Mouse (Mus musculus) neural tube, embryonic 15.5 days (tissue): Measurements from ENCODE around the gene Cpsf2. TPM values are rescaled to one million over a fixed set of nuclear protein-coding genes. Genes with fewer than 3 reads are reported as not detected.

Source experiments
- ATAC-seq: fragments of 200-750 bp; cut with Nextera tagmentation; 2 replicates; pipeline ENCODE4 v1.8.0; 2017; ENCODE audit warnings: mild to moderate bottlenecking, moderate TSS enrichment, moderate library complexity; ENCODE audit not compliant: low FRiP score
- H3K27ac ChIP-seq: fragments of 300-500 bp; sonication (generic); replicated peaks from 2 replicates; pipeline ENCODE4 v1.5.1; 2015; ENCODE audit warnings: mild to moderate bottlenecking, inconsistent platforms
- H3K27me3 ChIP-seq: fragments of 300-500 bp; sonication (generic); replicated peaks from 2 replicates; pipeline ENCODE4 v1.6.1; 2015; ENCODE audit warnings: inconsistent platforms
- H3K36me3 ChIP-seq: fragments of 300-500 bp; sonication (generic); 2 replicates; pipeline ENCODE4 v1.6.1; 2015; ENCODE audit warnings: inconsistent platforms
- H3K4me1 ChIP-seq: fragments of 300-500 bp; sonication (generic); 2 replicates; pipeline ENCODE4 v1.6.1; 2015; ENCODE audit warnings: inconsistent platforms
- H3K4me2 ChIP-seq: fragments of 300-500 bp; sonication (generic); 2 replicates; pipeline ENCODE4 v1.6.1; 2015; ENCODE audit warnings: inconsistent platforms, mild to moderate bottlenecking, moderate library complexity
- H3K4me3 ChIP-seq: fragments of 300-500 bp; sonication (generic); replicated peaks from 2 replicates; pipeline ENCODE4 v1.5.1; 2015; ENCODE audit warnings: mild to moderate bottlenecking, inconsistent platforms
- H3K9ac ChIP-seq: fragments of 300-500 bp; sonication (generic); replicated peaks from 2 replicates; pipeline ENCODE4 v1.6.1; 2015; ENCODE audit warnings: mild to moderate bottlenecking, inconsistent platforms
- H3K9me3 ChIP-seq: fragments of 300-500 bp; sonication (generic); replicated peaks from 2 replicates; pipeline ENCODE4 v1.6.1; 2016; ENCODE audit warnings: inconsistent platforms
- WGBS: fragments of 180-500 bp; shearing (Covaris S2); methylation state at CpG from one replicate; pipeline ENCODE4 v1.1.7; 2015; ENCODE audit warnings: mixed read lengths; 5-methylcytosine and 5-hydroxymethylcytosine counted together
- polyA plus RNA-seq: library from polyadenylated mRNA; unstranded; fragments of >200 nt; fragmentation: Nextera tagmentation; extraction: Ambion mirVana; gene quantifications from 2 replicates; pipeline ENCODE4 v1.2.1, GENCODE M21; 2015

Gene Cpsf2
- polyA plus RNA-seq, 1 experiment from 2014 or later, result 28.9 TPM

GRCm38 (mm10) chr12:101981559-101981958, 5.8 kb downstream of the Cpsf2 start:
- H3K9me3 ChIP-seq, result no peaks in the 10 kb centered on the region
- H3K9ac ChIP-seq, result no peak overlapping the region
- no peak overlapping the region for H3K27ac ChIP-seq
- H3K4me3 ChIP-seq, result no peak overlapping the region
- H3K27me3 ChIP-seq, result no peaks in the 10 kb centered on the region
- H3K4me2 ChIP-seq, result no peak overlapping the region
- ATAC-seq, result no peak
- WGBS, result 92% methylated on average over 2 of the region's 2 CpGs
- peaks cover 14% of the 10 kb centered on the region for H3K4me1 ChIP-seq
- H3K36me3 ChIP-seq, result peaks cover 29% of the 10 kb centered on the region

- Histone ChIP-seq H3K27ac (no peak overlapping the region), H3K4me3 (no peak overlapping the region), H3K9ac (no peak overlapping the region), H3K27me3 (no peaks in the 10 kb centered on the region), H3K4me2 (no peak overlapping the region), H3K36me3 (peaks cover 41% of the 10 kb centered on the region), H3K9me3 (no peaks in the 10 kb centered on the region), H3K4me1 (0 out of 2 replicates have a peak, but pooled peaks cover under 1% of the 10 kb centered on the region)
- no peak for ATAC-seq
- WGBS, result 95% methylated on average over 9 of the region's 9 CpGs
Observed at GRCm38 (mm10) chr12:101982977-101983376, 7.2 kb downstream of the Cpsf2 start.

- 47% methylated on average over 3 of the region's 3 CpGs for WGBS
- Histone ChIP-seq H3K36me3 (peaks cover 60% of the 10 kb centered on the region), H3K4me1 (no peaks in the 10 kb centered on the region), H3K27me3 (no peaks in the 10 kb centered on the region), H3K4me2 (no peak overlapping the region), H3K4me3 (no peak overlapping the region), H3K9me3 (no peaks in the 10 kb centered on the region), H3K9ac (no peak overlapping the region), H3K27ac (no peak overlapping the region)
- ATAC-seq, result no peak
Observed at GRCm38 (mm10) chr12:101985110-101985509, 9.3 kb downstream of the Cpsf2 start.

- no peak overlapping the region for H3K4me2 ChIP-seq
- ATAC-seq, result no peak
- H3K9ac ChIP-seq, result no peak overlapping the region
- WGBS, result 92% methylated on average over 6 of the region's 6 CpGs
- H3K36me3 ChIP-seq, result peaks cover 82% of the 10 kb centered on the region
- no peak overlapping the region for H3K4me3 ChIP-seq
- no peaks in the 10 kb centered on the region for H3K9me3 ChIP-seq
- no peaks in the 10 kb centered on the region for H3K27me3 ChIP-seq
- no peaks in the 10 kb centered on the region for H3K4me1 ChIP-seq
- H3K27ac ChIP-seq, result no peak overlapping the region
Observed at GRCm38 (mm10) chr12:101987659-101988058, 11.9 kb downstream of the Cpsf2 start.

DNA sequence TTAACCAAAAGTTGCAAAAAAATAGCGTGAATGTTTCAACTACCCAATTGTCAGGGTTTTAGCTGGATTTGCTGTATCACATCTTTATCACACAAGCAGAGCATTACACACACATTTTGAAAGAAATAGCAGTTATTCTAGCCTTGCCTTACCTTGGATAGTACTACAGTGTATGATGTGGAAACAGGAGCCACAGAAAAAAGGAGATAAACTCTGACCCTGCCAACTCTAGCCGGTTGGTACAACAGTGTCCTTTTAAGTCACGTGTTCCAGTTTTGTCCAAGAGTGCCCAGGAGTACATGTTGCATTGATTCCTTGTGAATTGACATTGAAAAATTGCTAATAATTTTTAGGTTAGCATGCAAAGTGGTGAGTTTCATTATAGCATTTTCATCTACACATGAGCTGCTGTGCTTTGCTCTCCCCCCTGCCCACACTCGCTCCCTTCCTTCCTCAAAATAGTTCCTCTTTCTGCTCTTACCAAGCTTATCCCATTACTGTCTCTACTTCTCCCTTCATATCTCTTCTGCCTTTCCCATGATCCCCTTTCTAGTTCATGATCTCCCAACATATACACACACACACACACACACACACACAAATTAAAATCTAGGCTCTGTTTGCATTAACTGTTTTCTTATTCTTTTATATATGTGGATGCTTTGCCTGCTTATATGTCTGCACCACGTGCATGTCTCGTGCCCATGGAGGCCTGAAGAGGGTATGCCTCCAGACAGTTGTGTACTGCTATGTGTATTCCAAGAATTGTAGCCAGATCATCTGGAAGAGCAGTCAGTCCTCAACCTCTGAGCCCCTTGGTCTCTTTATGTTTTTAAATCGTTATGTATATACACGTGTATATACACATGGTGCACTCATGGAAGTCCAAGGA, 19.0 kb downstream of the Cpsf2 start:
- Histone ChIP-seq H3K4me1 (no peaks in the 10 kb centered on the region), H3K9me3 (no peaks in the 10 kb centered on the region), H3K27ac (no peak overlapping the region), H3K27me3 (no peaks in the 10 kb centered on the region), H3K36me3 (peaks cover 74% of the 10 kb centered on the region), H3K4me3 (no peak overlapping the region), H3K4me2 (no peak overlapping the region), H3K9ac (no peak overlapping the region)
- ATAC-seq, result no peak
- WGBS, result 93% methylated on average over 8 of the region's 8 CpGs

- H3K4me1 ChIP-seq, result no peaks in the 10 kb centered on the region
- whole genome bisulfite sequencing, result 96% methylated on average over 5 of the region's 5 CpGs
- no peak overlapping the region for H3K4me2 ChIP-seq
- H3K27ac ChIP-seq, result no peak overlapping the region
- H3K36me3 ChIP-seq, result peaks cover 76% of the 10 kb centered on the region
- no peak overlapping the region for H3K9ac ChIP-seq
- ATAC-seq, result no peak
- no peak overlapping the region for H3K4me3 ChIP-seq
- no peaks in the 10 kb centered on the region for H3K9me3 ChIP-seq
- no peaks in the 10 kb centered on the region for H3K27me3 ChIP-seq
Observed at GRCm38 (mm10) chr12:101998929-101999328, 23.1 kb downstream of the Cpsf2 start.

DNA sequence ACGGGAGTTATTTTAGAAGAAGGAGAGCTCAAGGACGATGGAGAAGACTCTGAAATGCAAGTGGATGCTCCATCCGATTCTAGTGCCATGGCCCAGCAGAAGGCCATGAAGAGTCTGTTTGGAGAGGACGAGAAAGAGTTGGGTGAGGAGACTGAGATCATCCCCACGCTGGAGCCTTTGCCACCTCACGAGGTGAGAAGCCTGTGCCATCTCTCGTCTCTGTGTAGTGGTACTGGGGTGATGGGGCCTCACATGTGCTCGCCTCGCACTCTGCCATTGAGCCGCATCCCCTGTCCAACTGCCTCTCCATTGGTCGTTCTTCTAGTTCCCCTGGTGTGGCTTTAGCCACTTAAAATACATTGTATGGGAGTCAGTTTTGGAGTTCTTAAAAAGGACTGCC, 25.0 kb downstream of the Cpsf2 start:
- ATAC-seq, result no peak
- Histone ChIP-seq H3K27me3 (no peaks in the 10 kb centered on the region), H3K36me3 (peaks cover 77% of the 10 kb centered on the region), H3K4me3 (no peak overlapping the region), H3K4me1 (no peaks in the 10 kb centered on the region), H3K4me2 (no peak overlapping the region), H3K9ac (no peak overlapping the region), H3K9me3 (no peaks in the 10 kb centered on the region), H3K27ac (no peak overlapping the region)
- WGBS, result 92% methylated on average over 11 of the region's 11 CpGs

GRCm38 (mm10) chr12:102008111-102008977, 32.6 kb downstream of the Cpsf2 start:
- Histone ChIP-seq H3K4me2 (no peak overlapping the region), H3K4me1 (no peaks in the 10 kb centered on the region), H3K36me3 (peaks cover 20% of the 10 kb centered on the region), H3K9ac (no peak overlapping the region), H3K27me3 (no peaks in the 10 kb centered on the region), H3K9me3 (no peaks in the 10 kb centered on the region), H3K27ac (no peak overlapping the region), H3K4me3 (no peak overlapping the region)
- 91% methylated on average over 16 of the region's 16 CpGs for WGBS
- ATAC-seq, result no peak

DNA sequence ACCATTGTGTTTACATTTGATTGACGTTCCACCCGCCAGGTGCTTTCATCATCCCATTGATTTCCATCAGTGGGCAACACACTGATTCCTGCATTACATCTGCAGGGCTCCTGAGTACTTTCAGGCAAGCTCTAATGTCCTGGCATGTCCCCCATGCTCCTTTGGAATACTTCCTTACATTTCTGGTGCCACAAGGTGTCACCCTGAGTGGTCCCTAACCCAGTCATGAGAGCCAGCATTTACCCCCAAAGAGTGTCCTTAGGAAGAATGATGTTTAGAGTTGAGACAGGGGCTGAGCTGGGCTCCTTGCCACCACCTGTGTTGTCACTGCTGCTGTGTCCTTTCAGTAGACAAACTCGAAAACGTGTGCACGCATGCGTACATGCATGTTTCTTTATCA, 33.8 kb downstream of the Cpsf2 start:
- ATAC-seq, result no peak
- no peak overlapping the region for H3K9ac ChIP-seq
- H3K27me3 ChIP-seq, result no peaks in the 10 kb centered on the region
- H3K9me3 ChIP-seq, result no peaks in the 10 kb centered on the region
- no peak overlapping the region for H3K27ac ChIP-seq
- no peak overlapping the region for H3K4me3 ChIP-seq
- H3K36me3 ChIP-seq, result peaks cover 12% of the 10 kb centered on the region
- no peak overlapping the region for H3K4me2 ChIP-seq
- 92% methylated on average over 6 of the region's 6 CpGs for WGBS
- no peaks in the 10 kb centered on the region for H3K4me1 ChIP-seq

- H3K27me3 ChIP-seq, result no peaks in the 10 kb centered on the region
- no peak overlapping the region for H3K27ac ChIP-seq
- no peak overlapping the region for H3K4me2 ChIP-seq
- H3K9ac ChIP-seq, result no peak overlapping the region
- ATAC-seq, result no peak
- no peaks in the 10 kb centered on the region for H3K36me3 ChIP-seq
- no peaks in the 10 kb centered on the region for H3K9me3 ChIP-seq
- no peaks in the 10 kb centered on the region for H3K4me1 ChIP-seq
- 72% methylated on average over 5 of the region's 5 CpGs for WGBS
- no peak overlapping the region for H3K4me3 ChIP-seq
Observed at GRCm38 (mm10) chr12:102014411-102014810, 38.6 kb downstream of the Cpsf2 start.

GRCm38 (mm10) chr12:102015127-102015526, 39.3 kb downstream of the Cpsf2 start:
- no peak for ATAC-seq
- H3K4me1 ChIP-seq, result no peaks in the 10 kb centered on the region
- WGBS, result 92% methylated on average over 6 of the region's 6 CpGs
- H3K4me3 ChIP-seq, result no peak overlapping the region
- no peak overlapping the region for H3K4me2 ChIP-seq
- H3K9me3 ChIP-seq, result no peaks in the 10 kb centered on the region
- H3K27me3 ChIP-seq, result no peaks in the 10 kb centered on the region
- no peaks in the 10 kb centered on the region for H3K36me3 ChIP-seq
- H3K9ac ChIP-seq, result no peak overlapping the region
- no peak overlapping the region for H3K27ac ChIP-seq

DNA sequence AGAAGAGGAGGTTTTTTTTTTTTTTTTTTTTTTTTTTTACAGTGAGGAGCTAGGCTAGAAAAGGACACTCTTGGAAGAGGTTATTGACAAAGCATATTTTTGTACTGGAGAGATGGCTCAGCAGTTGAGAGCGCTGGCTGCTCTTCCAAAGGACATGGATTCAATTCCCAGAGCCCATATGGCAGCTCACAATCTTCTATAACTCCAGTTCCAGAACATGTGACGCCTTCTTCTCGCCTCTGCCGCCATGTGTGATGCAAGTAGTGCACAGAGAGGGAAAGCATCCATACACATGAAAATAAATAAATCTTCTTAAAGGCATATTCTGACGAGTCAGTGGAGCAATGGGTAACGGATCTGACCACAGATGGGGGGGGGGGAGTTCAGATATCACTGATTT, 46.1 kb downstream of the Cpsf2 start:
- no peaks in the 10 kb centered on the region for H3K36me3 ChIP-seq
- H3K27me3 ChIP-seq, result no peaks in the 10 kb centered on the region
- H3K4me1 ChIP-seq, result no peaks in the 10 kb centered on the region
- H3K4me3 ChIP-seq, result no peak overlapping the region
- no peak for ATAC-seq
- H3K9me3 ChIP-seq, result no peaks in the 10 kb centered on the region
- H3K27ac ChIP-seq, result no peak overlapping the region
- H3K9ac ChIP-seq, result no peak overlapping the region
- H3K4me2 ChIP-seq, result no peak overlapping the region
- 86% methylated on average over 6 of the region's 6 CpGs for WGBS
